Mouse (Mus musculus) gonadal fat pad, adult 2 months (tissue): ENCODE measurements at regions not wholly inside any gene's neighbourhood (a gene's known extent, or its start where the extent isn't known, plus 50 kb on each side); places are given as distances from the start of the nearest gene placed in this dataset.

Experiments
- DNase-seq: peaks from one replicate; pipeline ENCODE4 v3.0.0-alpha.2; 2012; ENCODE audit warnings: low read depth

DNA sequence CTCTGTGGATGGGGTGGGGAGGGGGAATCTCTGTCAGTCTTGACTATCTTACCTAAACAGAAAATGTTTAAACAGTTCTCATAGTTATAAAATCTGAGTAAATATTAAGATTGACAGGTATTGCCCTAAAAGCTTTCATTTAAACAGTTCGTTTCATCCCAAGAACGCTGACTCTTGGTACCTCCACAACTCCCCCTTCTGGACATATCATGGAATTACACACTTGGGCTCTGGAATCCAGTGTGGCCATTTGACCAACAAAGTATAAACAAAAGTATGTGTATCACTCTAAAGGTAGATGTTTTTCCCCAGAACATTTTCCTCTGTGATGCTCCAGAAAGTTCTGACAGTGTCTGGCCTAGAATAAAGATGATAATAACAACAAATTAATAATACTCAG lies 63.5 kb upstream of the Sox9 start:
- DNase-seq = no peak

- peak; percentile 99 for DNase-seq
These were observed 61.4 kb upstream of the Sox9 start for GRCm38 (mm10) chr11:112720652-112721051.

DNA sequence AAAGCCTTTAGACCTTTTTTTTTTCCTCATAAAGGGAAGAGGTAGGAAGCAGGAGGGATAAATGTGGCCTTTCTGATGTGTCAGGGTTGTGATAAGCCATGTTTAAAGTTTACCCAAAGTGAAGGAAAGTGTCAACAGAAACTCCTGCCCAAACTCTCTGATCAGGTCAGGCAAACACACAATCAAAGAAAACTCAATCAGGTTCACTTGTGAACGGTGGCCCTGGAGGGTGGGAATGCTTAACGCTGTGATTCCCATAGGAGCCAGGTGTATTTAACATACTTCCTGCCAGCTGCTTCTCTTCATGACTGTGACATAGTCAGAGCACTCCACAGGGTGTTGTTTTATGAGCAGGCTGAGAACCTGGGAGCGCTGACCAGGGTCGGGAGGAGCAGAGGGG lies 59.1 kb upstream of the Sox9 start:
- DNase-seq = no peak

- peak; percentile 81 for DNase-seq
These were observed 53.7 kb upstream of the Sox9 start for GRCm38 (mm10) chr11:112728154-112728952.
